Mouse (Mus musculus) kidney, adult 2 months (tissue): ENCODE data around the gene Camsap3.

Experiments
- CTCF ChIP-seq: fragments of 200-500 bp; conservative IDR thresholded peaks from 2 replicates; pipeline ENCODE4 v1.5.1; 2011; ENCODE audit warnings: low read depth, mild to moderate bottlenecking, control low read depth, low read length, moderate library complexity, mixed read lengths; ENCODE audit not compliant: insufficient read depth, insufficient read length
- POLR2A ChIP-seq: fragments of 200-500 bp; IDR thresholded peaks from one replicate; pipeline ENCODE4 v1.6.1; 2011; ENCODE audit warnings: low read depth, low read length, control low read depth

DNA sequence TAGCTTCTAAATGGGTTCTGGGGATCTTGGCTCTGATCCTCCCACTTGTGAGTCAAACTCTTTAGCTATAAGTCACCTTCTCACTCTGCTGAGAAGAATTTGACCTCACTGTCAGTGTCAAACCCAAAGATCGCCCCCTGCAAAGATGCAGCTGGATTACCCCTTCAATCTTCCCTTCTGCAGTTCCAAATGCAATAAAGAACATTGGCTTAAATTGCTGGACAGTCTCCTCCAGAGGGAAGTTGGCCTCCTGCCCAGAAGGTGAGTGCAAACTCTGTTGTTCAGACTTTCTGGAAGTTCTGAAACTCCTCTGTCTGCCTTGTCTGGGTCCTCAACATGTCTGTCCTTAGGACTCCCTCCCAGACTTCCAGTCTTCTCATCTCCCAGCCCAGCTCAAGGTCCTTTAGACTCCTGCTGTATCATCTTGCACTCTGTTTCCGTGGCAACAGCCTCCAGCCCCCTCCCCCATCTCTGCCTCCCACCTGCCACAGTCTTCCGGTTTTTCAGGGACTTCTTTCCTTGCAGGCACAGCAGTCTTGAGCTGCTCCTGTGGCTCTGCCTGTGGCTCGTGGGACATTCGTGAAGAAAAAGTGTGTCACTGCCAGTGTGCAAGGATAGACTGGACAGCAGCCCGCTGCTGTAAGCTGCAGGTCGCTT, 69.8 kb downstream of the Camsap3 start:
- TF ChIP-seq CTCF (no peak), POLR2A (no peak)
